Mouse (Mus musculus) stomach, adult 2 months (tissue): Measurements from ENCODE around the gene Arrdc1. TPM values are rescaled to one million over a fixed set of nuclear protein-coding genes. Genes with fewer than 3 reads are reported as not detected.

Experiments
- polyA plus RNA-seq: library from polyadenylated mRNA; depleted of rRNA; stranded (reverse); fragments of >200 nt; gene quantifications from 2 replicates; pipeline ENCODE4 v1.2.3, GENCODE M21; 2012; rRNA removed

Arrdc1 gene
- 215 and 266 TPM in 2 replicates for polyA plus RNA-seq

GRCm38 (mm10) chr2:24935057-24935796, at the start of gene Arrdc1:
Gene Arrdc1 (minus strand): TSS chr2:24935252.

GRCm38 (mm10) chr2:24975704-24976297, 40.7 kb upstream of the Arrdc1 start, which contains the start of gene Pnpla7:
Gene Pnpla7 (plus strand): TSS chr2:24976033.

DNA sequence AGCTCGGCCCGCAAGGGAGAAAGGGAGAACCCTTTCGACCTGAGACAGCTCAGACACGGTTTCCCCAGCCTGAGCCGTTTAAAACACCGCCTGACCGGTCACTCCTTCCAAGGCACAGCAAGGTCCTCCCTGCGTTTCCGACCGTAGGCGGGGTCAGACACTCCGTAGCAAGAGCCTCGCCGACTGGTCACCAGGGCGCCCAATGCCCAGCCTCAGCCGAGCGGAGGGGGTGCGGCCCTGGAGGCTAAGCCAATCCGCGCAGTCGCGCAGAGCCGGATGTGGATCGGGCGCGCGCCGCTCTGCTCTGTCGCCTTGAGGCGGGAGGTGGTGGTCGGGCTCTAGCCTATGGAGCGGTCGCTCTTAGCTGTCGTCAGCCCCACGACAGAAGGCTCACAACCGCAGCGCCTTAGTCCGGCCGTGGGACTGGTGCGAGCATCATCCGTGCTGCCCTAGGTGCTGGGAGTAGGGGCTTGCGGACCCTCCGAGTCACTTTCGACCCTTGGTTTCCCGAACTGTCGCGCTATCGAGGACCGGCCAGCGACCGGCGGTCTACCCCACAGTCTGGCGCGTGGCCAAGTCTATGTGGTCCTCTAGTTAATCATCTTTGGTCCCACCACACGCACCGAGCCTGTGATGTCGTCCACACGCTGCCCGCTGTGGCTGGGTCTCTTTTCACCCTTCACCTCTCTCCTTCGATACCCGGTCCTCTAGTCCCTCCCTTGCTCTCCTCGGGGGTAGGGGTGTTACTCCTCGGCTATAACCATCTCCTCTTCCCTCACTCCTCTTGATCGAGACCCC, 40.1 kb upstream of the Arrdc1 start, which contains the start of gene Mrpl41:
Gene Mrpl41 (minus strand): TSS at position 193 of the 798 bp plus-strand sequence.

DNA sequence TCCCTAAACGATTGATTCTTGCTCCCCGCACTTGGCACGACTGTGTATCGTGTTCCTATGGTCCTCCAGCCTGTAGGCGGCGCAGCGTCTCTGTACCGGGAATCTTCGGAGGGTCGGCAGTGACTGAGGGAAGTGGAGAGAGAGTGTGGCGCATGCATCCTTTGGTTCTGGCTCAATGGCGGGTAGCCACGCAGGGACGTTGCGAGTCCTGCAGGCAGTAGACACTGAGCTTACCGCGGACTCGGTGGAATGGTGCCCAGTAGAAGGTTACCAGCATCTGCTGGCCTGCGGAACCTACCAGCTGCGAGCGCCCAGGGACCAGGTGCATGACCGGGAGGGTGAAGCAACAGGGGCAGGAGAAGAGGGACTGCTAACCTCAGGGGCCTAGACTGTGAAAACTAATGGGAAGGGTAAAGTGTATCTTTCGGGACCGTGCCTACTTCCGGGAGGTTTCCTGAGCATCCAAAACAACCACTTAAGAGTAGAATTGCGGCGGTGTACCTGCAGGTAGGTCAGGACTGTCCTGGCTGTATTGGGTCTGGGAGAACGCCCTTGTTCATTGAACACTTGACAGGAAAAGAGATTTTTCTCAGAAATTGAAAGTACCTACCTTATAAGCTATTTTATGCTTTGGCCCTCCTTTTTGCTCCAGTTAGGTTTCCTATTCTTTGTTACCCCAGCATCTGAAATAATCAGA, 27.4 kb upstream of the Arrdc1 start, which contains the start of gene Dph7:
Gene Dph7 (plus strand): TSS at position 97 of the 697 bp plus-strand sequence.

GRCm38 (mm10) chr2:24949421-24950188, 14.6 kb upstream of the Arrdc1 start, which contains the start of gene Zmynd19:
Gene Zmynd19 (plus strand): TSS chr2:24949792.

GRCm38 (mm10) chr2:24918930-24919838, 15.9 kb downstream of the Arrdc1 start, which contains the start of gene Ehmt1:
Gene Ehmt1 (minus strand): TSS chr2:24919614.

Other genes with a start within 250 kb of the Arrdc1 start
- 17.2 and 22.4 TPM in 2 replicates for gene Cacna1b, start 172.1 kb downstream of the Arrdc1 start, polyA plus RNA-seq
- 19.1 and 23.2 TPM in 2 replicates for gene Ehmt1, start 15.6 kb downstream of the Arrdc1 start, polyA plus RNA-seq
- gene Zmynd19, start 14.5 kb upstream of the Arrdc1 start, polyA plus RNA-seq = 1.5 and 1.8 TPM in 2 replicates
- gene Dph7, start 27.1 kb upstream of the Arrdc1 start, polyA plus RNA-seq = 2.6 and 4.0 TPM in 2 replicates
- gene Mrpl41, start 39.8 kb upstream of the Arrdc1 start, polyA plus RNA-seq = 15.7 and 16.1 TPM in 2 replicates
- 3.3 and 4.3 TPM in 2 replicates for gene Pnpla7, start 40.8 kb upstream of the Arrdc1 start, polyA plus RNA-seq
- 43.8 and 57.8 TPM in 2 replicates for gene Nsmf, start 119.1 kb upstream of the Arrdc1 start, polyA plus RNA-seq
- 6.6 and 9.0 TPM in 2 replicates for gene Entpd8, start 145.1 kb upstream of the Arrdc1 start, polyA plus RNA-seq
- gene Noxa1, start 159.9 kb upstream of the Arrdc1 start, polyA plus RNA-seq = 14.8 and 16.5 TPM in 2 replicates
- gene Nrarp, start 245.5 kb upstream of the Arrdc1 start, polyA plus RNA-seq = 41.8 and 62.3 TPM in 2 replicates